Mouse (Mus musculus) layer of hippocampus, adult 6 months (tissue): ENCODE data around the gene Msln. TPM values are rescaled to one million over a fixed set of nuclear protein-coding genes. Genes with fewer than 3 reads are reported as not detected.

Experiments
- long read RNA-seq, 2 experiments: library from polyadenylated mRNA; unstranded; transcript quantifications; one replicate each; pipeline ENCODE4 v2.0.0; 2019 to 2020
- microRNA-seq: library from miRNA; unstranded; fragments of <30 nt; microRNA quantifications from one replicate; pipeline ENCODE4 v1.2.0, GENCODE M21; 2020
- polyA plus RNA-seq: library from polyadenylated mRNA; unstranded; fragments of <200 nt; fragmentation: Nextera tagmentation; gene quantifications from 2 replicates; pipeline ENCODE4 v1.2.3, GENCODE M21; 2021

Msln gene
- 0.21 and 0.24 TPM in 2 replicates for polyA plus RNA-seq
- long read RNA-seq, experiment 1, partial matches to known transcripts, result 0 of 1 reads
- long read RNA-seq, experiment 1, other reads (novel, unspliced or antisense), result 0 of 1 reads
- long read RNA-seq, experiment 2, partial matches to known transcripts, result 1 of 1 reads
- long read RNA-seq, experiment 2, other reads (novel, unspliced or antisense), result 0 of 1 reads

DNA sequence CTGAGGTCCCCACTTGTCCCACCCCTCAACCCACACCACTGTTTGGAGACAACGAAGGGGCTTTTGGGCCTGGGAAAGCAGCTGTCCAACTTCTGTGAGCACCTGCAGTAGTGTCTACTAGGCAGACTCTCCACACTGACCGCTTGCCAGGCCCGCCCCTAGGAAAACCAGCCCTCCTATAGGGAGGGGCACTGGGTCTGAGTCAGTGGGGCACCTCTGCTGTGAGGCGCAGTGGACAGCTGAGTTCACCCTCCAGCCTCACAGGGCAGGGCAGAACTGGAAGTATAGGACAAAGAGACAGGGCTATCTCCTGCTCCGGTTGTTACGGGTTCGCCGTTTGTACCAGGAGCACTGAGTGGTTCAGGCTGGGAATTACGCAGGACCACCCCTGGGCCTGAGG lies at the start of gene Msln:
Gene Msln (minus strand): TSS at position 138 of the 400 bp plus-strand sequence.

DNA sequence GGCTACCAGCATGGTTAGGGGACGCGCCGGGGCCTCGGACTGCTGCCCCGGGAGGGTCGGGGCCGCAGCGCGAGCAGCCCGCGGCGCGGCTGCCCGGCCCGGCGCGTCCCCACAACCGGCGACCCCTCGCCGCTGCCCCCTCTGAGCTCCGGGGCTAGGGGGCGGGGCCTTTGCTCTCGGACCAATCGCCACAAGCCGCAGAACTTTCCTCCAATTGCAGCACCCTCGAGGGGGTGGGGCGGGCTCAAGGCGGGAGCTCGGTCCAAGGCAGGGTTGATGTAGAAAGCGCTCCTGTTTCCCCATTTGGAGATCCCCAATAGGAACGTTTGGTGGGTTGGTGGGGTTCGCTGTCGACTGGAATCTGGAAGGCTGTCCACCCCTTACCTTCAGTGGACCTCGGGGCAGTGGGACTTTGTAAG lies 42.8 kb upstream of the Msln start, which contains the start of gene Metrn:
Gene Metrn (minus strand): TSS at position 186 of the 419 bp plus-strand sequence.

DNA sequence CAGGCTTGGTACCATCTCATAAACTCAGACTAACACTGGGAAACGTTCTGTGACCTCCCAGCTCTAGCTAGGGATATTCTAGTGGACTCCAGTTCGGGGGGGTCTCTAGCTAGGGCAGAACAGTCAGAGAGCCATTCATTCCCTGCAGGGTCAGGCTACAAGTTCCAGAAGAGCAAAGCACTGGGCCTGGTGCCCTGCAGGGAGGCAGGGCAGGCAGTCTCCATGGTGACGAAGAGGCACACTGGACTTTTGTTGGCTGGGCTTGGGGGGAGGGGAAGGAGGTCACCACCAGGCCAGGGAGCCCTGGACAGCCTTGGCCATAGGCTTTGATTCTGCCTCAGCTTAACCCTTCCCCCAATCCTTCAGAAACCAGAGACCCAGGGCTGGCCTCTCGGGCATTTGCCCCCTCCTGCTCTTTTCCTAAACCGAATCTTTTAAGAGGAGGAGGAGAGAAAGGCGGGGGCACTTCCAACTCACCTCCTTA lies 41.5 kb upstream of the Msln start, which contains the start of gene AC134908.4:
Gene AC134908.4 (minus strand): TSS at position 51 of the 484 bp plus-strand sequence.

DNA sequence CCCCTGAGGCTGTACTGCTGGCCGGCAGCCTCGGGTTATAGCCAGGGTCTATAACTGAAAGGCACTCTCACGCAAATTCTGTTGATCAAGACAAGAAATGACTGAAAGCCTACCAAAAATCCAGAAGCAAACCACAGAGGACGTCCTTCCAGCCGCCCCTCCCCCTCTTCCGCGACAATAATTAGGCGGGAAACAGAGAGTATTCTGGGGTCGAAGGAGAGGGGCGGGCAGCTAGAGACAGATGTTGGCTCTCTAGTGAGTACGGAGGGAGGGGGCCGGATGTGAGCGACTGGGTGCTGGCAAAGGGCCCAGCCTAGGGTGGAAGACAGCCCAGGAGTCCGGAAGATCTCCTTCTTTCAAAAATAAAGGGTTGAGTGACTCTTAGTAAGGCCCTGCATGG lies 38.4 kb upstream of the Msln start, which contains the start of gene Fam173a:
Gene Fam173a (minus strand): TSS at position 287 of the 400 bp plus-strand sequence.

DNA sequence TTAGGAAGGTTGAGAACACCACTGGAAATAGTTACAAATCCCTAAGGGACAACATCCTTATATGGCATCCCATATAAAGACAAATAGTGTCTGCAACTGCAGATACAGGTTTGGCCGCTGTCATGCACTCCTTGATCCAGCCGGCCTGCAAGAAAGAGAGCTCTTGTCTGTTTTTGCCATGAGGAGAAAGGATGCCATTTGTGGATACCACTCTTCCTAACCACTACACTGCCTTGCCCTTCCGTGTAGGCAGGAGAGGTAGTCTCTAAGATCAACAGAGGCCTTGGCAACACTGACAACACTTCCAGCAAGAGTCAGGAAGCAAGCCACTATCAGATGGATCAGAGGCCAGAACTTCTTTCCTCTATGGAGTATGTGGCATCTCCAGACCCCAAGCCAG lies 32.1 kb upstream of the Msln start, which contains the start of gene Ccdc78:
Gene Ccdc78 (plus strand): TSS at position 301 of the 400 bp plus-strand sequence.

DNA sequence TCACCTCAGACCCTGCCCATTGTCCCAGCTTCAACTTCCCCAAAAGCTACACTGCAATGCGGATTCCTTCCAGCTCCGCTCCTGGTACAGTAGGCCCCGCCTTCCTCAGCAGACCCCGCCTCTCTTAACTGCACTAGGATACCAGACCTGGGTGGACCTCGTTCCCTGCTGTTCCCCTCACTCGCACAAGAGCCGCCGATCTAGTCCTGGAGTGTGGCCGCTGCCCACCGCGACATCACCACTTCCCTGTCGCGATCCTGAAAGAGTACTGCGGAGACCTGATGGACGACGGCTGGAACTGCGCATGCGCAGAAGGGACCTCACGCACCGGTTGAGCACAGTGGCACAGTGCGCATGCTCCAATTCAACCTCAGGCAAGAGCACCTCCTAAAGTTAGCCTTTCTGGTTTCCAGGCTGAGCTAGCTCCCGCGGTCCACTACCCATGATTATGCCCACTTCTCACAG lies 31.1 kb upstream of the Msln start, which contains the start of gene Haghl:
Gene Haghl (minus strand): TSS at position 393 of the 465 bp plus-strand sequence.

DNA sequence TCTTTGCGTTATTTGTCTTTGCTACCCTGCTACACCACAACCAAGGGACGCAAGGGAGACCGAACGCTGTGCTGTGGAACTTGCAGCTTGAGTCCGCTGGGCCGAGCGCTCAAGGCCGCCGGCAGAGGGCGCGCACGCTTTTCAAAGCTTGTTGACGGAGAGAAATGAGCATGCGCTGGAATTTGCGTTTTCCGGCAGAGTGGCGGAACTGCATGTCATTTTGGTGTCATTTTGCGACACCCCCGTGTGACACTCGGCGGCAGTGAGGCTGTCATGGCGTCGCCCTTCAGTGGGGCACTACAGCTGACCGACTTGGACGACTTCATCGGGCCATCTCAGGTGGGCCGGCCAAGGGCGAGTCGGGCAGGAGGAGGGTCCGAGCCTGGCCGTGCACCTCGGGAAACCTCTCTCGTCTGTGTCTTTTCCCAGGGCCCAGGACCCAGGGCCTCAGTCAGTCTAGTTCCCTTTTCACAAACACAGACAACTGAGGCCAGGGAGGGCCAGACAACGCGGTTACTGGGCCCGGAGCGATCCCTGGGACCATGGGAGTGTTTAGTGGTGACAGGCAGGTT lies 19.5 kb upstream of the Msln start, which contains the start of gene Narfl:
Gene Narfl (plus strand): TSS at position 228 of the 572 bp plus-strand sequence.

DNA sequence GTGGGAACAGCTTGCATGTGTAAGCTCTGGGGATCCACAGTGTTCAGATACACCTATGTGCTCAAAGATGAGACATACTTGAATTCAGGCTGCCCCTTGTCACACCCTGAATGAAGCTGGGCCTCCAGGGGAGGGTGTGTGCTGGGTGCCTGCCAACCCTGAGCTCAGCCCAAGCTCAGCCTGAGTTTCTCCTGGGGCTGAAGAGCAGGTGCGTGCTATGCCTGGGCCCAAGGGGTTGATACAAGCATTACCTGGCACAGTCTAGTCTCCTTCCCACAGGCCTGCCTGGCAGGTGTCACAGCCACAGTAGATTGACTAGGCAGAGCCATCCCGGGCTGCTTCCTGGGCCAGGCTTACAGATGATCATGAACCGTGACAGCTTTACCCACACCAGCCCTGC lies 18.4 kb downstream of the Msln start, which contains the start of gene Mslnl:
Gene Mslnl (plus strand): TSS at position 298 of the 400 bp plus-strand sequence.

DNA sequence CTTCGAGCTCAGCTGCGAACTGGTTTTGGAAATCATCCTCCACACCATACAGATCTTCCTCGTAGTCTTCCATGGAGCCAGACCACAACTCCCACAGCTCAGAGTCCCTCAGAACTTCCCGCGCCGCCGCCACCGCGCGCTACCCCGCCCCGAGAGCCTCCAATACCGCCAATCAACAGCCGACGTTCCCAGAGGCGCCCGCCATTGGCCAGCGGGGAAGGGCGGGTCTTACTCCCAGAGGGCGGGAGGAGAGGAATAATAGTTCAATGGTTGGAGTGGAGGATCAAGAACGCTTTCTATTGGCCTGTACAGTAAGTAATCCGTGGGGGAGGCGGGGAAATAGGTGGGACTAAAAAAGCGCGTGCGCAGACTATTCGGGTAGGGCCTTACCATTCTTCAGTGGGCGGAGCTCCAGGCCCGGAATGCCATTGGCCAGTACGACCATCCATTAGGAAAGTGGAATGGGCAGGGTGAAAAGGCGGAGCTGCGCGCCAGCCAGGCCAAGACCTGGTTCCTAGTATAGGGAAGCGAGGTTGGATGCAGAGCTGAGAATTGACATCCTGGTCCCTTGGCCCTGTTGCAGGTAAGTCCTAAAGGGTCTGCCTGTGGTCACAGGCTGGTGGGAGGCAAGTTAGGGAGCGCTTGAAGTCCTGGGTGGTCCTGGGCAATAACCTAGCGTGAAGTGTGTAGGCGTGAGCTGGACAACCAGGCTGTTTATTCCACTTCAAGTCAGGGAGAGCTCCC lies 26.7 kb downstream of the Msln start, which contains the start of the genes Chtf18 and Rpusd1:
Gene Chtf18 (minus strand): TSS at position 155 of the 744 bp plus-strand sequence.
Gene Rpusd1 (plus strand): TSS at position 406 of the 744 bp plus-strand sequence.

DNA sequence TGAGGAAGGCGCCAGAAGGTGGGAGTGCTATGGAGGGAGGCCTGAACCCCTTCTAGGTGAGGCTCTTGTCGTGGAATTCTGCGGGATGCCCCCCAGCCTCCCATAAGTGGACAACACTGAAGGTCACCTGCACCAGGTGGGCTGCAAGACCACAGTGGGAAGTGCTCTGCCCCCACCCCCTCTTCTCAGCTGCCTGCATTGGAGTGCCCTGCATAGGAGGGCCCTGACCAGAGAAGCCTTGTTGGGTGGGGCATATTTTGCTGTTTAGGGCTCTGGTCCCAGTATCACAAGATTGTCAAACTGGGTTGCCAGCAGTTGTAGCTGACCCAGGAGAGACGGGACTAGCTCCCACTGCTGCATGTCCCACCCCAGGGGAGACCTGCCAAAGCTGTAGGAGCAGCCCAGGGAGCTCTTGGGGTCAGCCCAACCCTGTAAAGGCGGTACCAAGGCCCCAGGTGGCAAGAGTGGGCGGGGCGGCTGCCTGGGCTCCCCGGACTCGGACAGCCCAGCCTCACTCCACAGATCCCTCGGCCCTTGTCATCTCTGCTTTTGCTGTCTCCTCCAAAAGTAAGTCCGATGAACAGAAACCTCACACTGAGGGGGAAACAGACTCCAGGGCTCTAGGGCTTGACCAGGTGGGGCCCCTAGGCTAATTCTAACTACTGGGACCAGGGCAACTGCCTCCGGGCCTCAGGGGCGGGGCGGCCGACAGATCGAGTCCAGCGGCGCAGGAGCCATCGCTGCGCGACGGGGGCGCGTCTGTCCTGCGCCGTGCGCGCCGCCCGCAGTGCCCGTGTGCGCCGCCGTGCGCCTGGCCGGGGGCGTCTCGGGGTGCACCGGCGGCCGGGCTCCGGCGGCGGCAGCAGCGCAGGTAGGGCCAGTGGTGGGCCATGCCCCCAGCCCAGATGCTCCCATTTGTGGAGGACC lies 37.2 kb downstream of the Msln start, which contains the start of gene Gng13:
Gene Gng13 (plus strand): TSS at position 461 of the 927 bp plus-strand sequence.

Small RNA genes lying within 50 kb of the gene (microRNA-seq; reads per million reads assigned to microRNA genes)
- gene Gm25083 (not detected), gene Mir6966 (1.5 reads per million)

Other genes with a start within 250 kb of the Msln start
- 43.6 and 69.7 TPM in 2 replicates for gene Sox8, start 183.7 kb downstream of the Msln start, polyA plus RNA-seq
- gene Lmf1, start 175.3 kb downstream of the Msln start, polyA plus RNA-seq, result 31.8 and 35.9 TPM in 2 replicates
- 621 and 686 TPM in 2 replicates for gene Gng13, start 37.2 kb downstream of the Msln start, polyA plus RNA-seq
- gene Chtf18, start 27.0 kb downstream of the Msln start, polyA plus RNA-seq, result 0.99 and 1.8 TPM in 2 replicates
- 52.1 and 53.1 TPM in 2 replicates for gene Rpusd1, start 26.7 kb downstream of the Msln start, polyA plus RNA-seq
- gene Mslnl, start 18.3 kb downstream of the Msln start, polyA plus RNA-seq, result not detected in 2 replicates
- 32.8 and 34.8 TPM in 2 replicates for gene Narfl, start 19.4 kb upstream of the Msln start, polyA plus RNA-seq
- gene Haghl, start 31.3 kb upstream of the Msln start, polyA plus RNA-seq, result 76.2 and 91.6 TPM in 2 replicates
- gene Ccdc78, start 32.2 kb upstream of the Msln start, polyA plus RNA-seq, result 0.36 and 0.49 TPM in 2 replicates
- gene Fam173a, start 38.5 kb upstream of the Msln start, polyA plus RNA-seq, result 182 and 194 TPM in 2 replicates
- 2.4 and 3.0 TPM in 2 replicates for gene AC134908.4, start 41.3 kb upstream of the Msln start, polyA plus RNA-seq
- gene Metrn, start 42.8 kb upstream of the Msln start, polyA plus RNA-seq, result 7.3 and 11.1 TPM in 2 replicates
- 218 and 257 TPM in 2 replicates for gene Fbxl16, start 54.7 kb upstream of the Msln start, polyA plus RNA-seq
- gene Wdr24, start 69.2 kb upstream of the Msln start, polyA plus RNA-seq, result 15.6 and 18.6 TPM in 2 replicates
- 33.3 and 39.5 TPM in 2 replicates for gene Jmjd8, start 74.5 kb upstream of the Msln start, polyA plus RNA-seq
- 365 and 398 TPM in 2 replicates for gene Stub1, start 79.0 kb upstream of the Msln start, polyA plus RNA-seq
- 18.4 and 27.7 TPM in 2 replicates for gene Rhbdl1, start 82.9 kb upstream of the Msln start, polyA plus RNA-seq
- 2.1 and 2.8 TPM in 2 replicates for gene Gm20683, start 87.4 kb upstream of the Msln start, polyA plus RNA-seq
- gene Rhot2, start 90.5 kb upstream of the Msln start, polyA plus RNA-seq, result 8.6 and 8.7 TPM in 2 replicates
- gene Wdr90, start 107.1 kb upstream of the Msln start, polyA plus RNA-seq, result 2.1 and 2.3 TPM in 2 replicates
- gene Mcrip2, start 114.4 kb upstream of the Msln start, polyA plus RNA-seq, result 36.0 and 36.4 TPM in 2 replicates
- 87.8 and 94.9 TPM in 2 replicates for gene Mettl26, start 120.7 kb upstream of the Msln start, polyA plus RNA-seq
- not detected in 2 replicates for gene Wfikkn1, start 126.5 kb upstream of the Msln start, polyA plus RNA-seq
- gene Rab40c, start 165.3 kb upstream of the Msln start, polyA plus RNA-seq, result 6.4 and 7.1 TPM in 2 replicates
- 115 and 168 TPM in 2 replicates for gene Pigq, start 190.6 kb upstream of the Msln start, polyA plus RNA-seq
- gene Nhlrc4, start 190.6 kb upstream of the Msln start, polyA plus RNA-seq, result 1.6 and 1.9 TPM in 2 replicates
- gene A930017K11Rik, start 198.2 kb upstream of the Msln start, polyA plus RNA-seq, result 0.54 and 1.1 TPM in 2 replicates
- 9.0 and 12.3 TPM in 2 replicates for gene Capn15, start 231.4 kb upstream of the Msln start, polyA plus RNA-seq